Mouse (Mus musculus) bone marrow, adult 2 months (tissue): Measurements from ENCODE around the gene Aif1. TPM values are rescaled to one million over a fixed set of nuclear protein-coding genes. Genes with fewer than 3 reads are reported as not detected.

Experiments used
- H3K27ac ChIP-seq: fragments of 200-500 bp; 2 replicates; pipeline ENCODE4 v1.5.1; 2012; ENCODE audit warnings: low read depth, mild to moderate bottlenecking, control low read depth, inconsistent platforms, low read length; ENCODE audit not compliant: control insufficient read depth, poor library complexity, insufficient read depth
- H3K4me1 ChIP-seq: fragments of 200-500 bp; 2 replicates; pipeline ENCODE4 v1.6.1; 2011; ENCODE audit warnings: low read length; ENCODE audit not compliant: control insufficient read depth, insufficient read depth
- H3K4me3 ChIP-seq: fragments of 200-500 bp; replicated peaks from 2 replicates; pipeline ENCODE3; 2011; ENCODE audit warnings: mild to moderate bottlenecking, low read depth, low read length, control low read depth; ENCODE audit not compliant: control insufficient read depth
- CTCF ChIP-seq: fragments of 200-500 bp; IDR thresholded peaks from 2 replicates; pipeline ENCODE4 v1.5.1; 2011; ENCODE audit warnings: low read length, control low read depth; ENCODE audit not compliant: control insufficient read depth, insufficient read depth
- POLR2A ChIP-seq: fragments of 200-500 bp; IDR thresholded peaks from 2 replicates; pipeline ENCODE4 v1.6.1; 2011; ENCODE audit warnings: low read depth, mild to moderate bottlenecking, control low read depth, low read length, borderline replicate concordance; ENCODE audit not compliant: control insufficient read depth
- WGBS: fragments of 180-500 bp; shearing (Covaris S2); methylation state at CpG from one replicate; pipeline ENCODE4 v1.1.7; 2018; 5-methylcytosine and 5-hydroxymethylcytosine counted together
- polyA plus RNA-seq: library from polyadenylated mRNA; stranded (reverse); fragments of >200 nt; gene quantifications from 2 replicates; pipeline ENCODE4 v1.2.4, GENCODE M21; 2011; ENCODE audit warnings: low replicate concordance; ENCODE audit not compliant: missing spikeins, insufficient read depth, insufficient read length

Aif1 gene
- polyA plus RNA-seq, 1 experiment: 48.9 TPM

DNA sequence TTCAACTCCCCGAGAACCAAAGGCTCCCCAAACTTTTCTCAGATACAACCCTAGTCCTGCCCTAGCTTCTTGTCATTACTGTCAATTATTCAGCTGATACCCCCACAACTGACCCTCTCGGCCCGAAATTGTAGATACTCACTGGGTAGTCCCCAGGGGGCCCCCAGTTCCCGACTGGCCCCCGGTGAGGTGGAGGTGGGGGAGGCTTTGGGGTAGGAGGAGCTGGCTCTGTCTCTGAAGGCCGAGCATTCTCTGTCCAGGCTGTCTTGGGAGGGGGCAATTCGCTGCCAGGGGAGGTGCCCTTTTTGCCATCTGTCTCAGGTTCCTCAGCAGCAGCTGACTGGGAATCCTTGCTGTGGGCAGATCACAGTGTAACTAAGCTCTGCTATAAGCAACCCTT lies 16.2 kb downstream of the Aif1 start:
- TF ChIP-seq CTCF: no peak
- no peak for TF ChIP-seq POLR2A

DNA sequence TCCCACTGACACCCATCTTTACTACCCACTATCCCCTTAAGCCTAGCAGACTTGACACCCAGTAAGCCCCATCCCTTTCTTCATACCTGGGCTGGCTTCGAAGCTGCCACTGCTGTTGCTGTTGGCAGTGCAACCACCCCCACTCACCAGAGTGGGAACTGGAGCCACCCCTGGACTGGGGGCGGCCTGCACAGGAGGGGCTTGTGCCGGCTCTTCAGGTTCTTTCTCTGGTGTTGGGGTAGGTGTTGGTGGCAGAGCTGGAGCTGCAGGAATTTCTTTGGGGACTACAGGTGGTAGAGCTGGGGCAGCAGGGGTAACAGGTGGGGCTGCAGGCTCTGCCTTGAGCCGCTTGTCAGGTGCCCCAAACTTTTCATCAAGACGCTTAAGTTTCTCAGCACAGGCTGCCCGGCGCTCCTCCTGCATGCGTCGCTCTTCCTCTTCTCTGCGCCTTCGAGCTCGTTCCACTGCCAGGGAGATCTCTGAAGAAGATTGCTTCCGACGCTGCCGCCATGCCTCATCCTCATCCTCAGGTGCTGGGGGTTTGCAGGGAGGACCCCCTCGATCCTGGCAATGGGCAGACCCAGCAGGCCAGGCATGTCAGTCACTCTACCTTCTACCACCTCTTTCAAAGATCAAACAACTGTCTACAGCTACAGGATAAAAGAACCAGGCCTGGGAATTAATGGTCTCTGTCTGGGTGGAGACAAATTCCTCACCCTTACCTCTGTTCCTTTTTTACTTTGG lies 16.8 kb downstream of the Aif1 start:
- WGBS: 92% methylated on average over 16 of the region's 16 CpGs
- H3K4me3 ChIP-seq: no peak overlapping the region
- TF ChIP-seq POLR2A: no peak
- no peak for TF ChIP-seq CTCF
- no peak overlapping the region for H3K27ac ChIP-seq
- H3K4me1 ChIP-seq: peaks cover 2% of the 10 kb centered on the region; the same call in 1 of the 2 replicates

More for the DNA sequence above, 16.2 kb downstream of the Aif1 start:
- peaks cover 2% of the 10 kb centered on the region; the same call in 1 of the 2 replicates for H3K4me1 ChIP-seq
- 87% methylated on average over 7 of the region's 7 CpGs for WGBS
- H3K4me3 ChIP-seq: no peak overlapping the region
- H3K27ac ChIP-seq: no peak overlapping the region

DNA sequence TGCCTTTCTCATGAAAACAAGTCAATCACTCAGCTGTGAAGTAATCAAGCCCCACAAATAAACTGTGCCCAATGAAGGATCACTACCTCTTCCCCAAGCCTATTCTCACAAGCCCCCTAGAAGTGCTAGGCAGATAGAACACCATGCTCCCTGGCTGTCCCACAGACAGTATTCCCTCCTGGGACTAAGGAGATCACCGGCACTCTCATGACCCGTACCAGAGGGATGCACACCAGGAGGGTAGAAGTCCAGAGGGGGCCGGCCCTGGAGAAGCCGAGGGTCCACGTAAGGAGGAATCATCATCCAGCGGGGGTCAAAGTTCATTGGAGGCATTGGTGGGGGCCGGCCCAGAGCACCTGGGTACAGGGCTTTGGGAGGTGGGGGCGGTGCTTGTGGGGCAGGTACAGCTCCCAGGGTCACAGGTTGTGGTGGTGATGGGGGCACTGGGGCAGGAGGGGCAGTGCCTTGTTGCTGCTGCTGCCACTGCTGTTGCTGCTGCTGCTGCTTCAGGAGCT lies 18.1 kb downstream of the Aif1 start:
- no peak overlapping the region for H3K27ac ChIP-seq
- 95% methylated on average over 8 of the region's 8 CpGs for WGBS
- H3K4me3 ChIP-seq: no peak overlapping the region
- TF ChIP-seq POLR2A (no peak), CTCF (no peak)
- H3K4me1 ChIP-seq: peaks cover under 1% of the 10 kb centered on the region; the same call in 1 of the 2 replicates

DNA sequence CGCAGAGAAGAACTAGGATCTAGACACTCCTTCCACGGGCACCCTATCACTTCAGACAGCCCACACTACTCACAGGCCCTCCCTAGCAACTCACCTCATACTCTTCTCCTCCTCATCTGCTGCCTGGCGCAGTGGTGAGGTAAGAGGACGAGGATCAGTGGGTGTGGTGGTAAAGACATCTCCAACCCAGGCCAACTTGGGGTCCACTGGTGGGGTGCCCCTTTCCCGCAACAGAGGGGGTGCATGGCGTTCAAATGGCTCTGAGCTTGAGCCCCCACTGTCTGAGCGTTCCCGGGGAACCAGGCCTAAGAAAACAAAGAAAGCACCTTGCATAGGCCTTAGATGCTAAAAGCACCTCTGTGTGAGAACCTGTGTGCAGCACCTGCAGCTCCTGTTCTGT lies 18.6 kb downstream of the Aif1 start:
- WGBS: 87% methylated on average over 8 of the region's 8 CpGs
- no peaks in the 10 kb centered on the region for H3K4me1 ChIP-seq
- H3K4me3 ChIP-seq: no peak overlapping the region
- H3K27ac ChIP-seq: no peak overlapping the region
- TF ChIP-seq POLR2A: no peak
- no peak for TF ChIP-seq CTCF

DNA sequence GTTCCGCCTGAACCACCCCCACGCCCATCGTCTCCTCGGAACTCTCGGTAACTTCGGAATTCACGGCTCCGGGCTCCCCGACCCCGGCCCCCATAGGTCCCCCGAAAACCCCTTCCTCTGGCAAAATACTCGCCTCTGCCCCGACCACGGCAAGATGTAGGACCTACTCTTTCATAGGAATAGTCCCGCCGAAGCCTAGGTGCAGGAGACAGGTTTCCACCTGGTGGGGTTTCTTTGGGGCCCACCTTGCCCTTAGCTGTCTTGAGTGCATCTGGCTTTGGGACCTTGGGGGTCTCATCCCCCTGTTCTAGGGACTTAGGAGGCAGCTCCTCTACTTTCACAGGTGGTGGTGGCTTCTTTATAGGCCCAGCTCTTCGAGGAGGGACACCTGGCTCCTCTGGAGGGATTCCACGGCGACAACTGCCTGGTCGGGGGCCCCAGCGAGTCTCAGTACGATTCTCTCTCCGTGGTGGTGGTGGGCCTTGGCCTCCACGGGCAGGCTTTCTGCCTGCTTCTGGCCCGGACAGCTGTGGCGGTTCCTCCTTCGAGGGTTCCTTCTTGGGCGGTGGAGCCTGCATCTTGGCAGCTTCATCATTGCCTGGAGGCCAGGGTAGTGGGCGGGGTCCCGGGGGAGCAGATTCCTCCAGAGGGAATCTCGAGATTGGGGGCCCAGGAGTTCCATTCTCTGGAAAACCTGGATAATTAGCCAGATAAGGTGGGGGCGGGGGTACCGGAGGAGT lies 19.2 kb downstream of the Aif1 start:
- no peak for TF ChIP-seq CTCF
- TF ChIP-seq POLR2A: no peak
- H3K4me3 ChIP-seq: no peak overlapping the region
- H3K27ac ChIP-seq: no peak overlapping the region; the same call in 1 of the 2 replicates
- 91% methylated on average over 33 of the region's 33 CpGs for WGBS
- H3K4me1 ChIP-seq: no peaks in the 10 kb centered on the region

DNA sequence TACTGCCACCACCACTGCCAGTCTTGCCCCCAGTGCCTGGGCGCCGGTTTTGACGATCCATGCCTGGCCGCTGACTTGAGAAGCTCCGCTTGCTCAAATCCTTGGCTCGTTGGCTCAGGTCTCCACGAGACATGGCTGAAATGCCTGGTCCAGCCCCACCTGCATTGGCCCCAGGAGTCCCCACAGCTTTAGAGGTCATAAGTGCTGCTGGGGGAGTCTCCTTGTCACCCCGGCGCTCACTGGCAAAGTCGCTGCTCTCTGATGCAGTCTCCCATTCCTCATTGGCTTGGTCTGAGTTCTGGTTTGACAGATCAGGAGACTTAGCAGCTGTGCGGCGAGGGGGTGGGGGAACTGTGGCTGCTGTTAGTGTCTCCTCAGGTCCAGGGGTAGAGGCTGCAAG lies 20.4 kb downstream of the Aif1 start:
- Histone ChIP-seq H3K27ac (no peak overlapping the region), H3K4me3 (no peak overlapping the region), H3K4me1 (no peaks in the 10 kb centered on the region)
- TF ChIP-seq POLR2A: no peak
- no peak for TF ChIP-seq CTCF
- 92% methylated on average over 12 of the region's 12 CpGs for WGBS

DNA sequence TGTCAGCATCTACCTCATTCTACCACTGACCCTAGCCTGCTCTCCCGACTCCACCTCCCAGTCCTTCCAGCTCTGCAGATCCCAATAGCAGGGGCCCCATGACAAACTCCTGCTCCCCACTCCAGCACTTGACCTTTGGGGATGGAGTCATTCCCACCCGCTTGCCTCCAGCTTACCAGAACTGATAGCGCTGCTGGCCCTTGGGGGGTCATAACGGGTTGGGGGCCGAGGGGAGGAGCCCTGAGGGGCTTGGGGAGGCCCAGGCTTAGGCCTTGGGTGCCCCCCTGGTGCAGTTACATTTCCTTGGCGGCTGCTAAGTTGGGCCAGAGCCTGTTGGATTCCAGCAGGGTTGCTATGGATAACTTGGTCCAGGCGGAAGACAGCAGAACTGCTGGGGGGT lies 21.3 kb downstream of the Aif1 start:
- WGBS: 84% methylated on average over 7 of the region's 7 CpGs
- TF ChIP-seq POLR2A (no peak), CTCF (no peak)
- H3K27ac ChIP-seq: no peak overlapping the region
- no peak overlapping the region for H3K4me3 ChIP-seq
- H3K4me1 ChIP-seq: no peaks in the 10 kb centered on the region

DNA sequence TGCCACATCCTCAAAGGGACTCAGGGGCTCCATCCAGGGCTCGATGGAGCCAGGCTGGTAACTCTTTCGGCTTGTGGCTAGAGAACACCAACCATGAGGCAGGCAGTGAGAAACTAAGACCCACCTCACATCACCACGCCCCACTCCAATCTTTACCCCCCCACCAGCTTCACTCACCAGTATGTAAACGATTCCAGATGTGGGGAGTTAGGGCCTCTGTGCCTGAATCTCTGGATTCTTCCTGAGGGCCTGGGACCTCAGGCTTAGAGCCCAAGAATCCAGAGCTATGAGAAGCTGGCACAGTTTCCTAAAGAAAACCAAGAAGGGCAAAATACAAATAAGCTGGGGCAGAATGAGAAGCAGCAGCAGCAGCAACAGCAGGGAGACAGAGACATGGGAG lies 21.9 kb downstream of the Aif1 start:
- Histone ChIP-seq H3K4me1 (no peaks in the 10 kb centered on the region), H3K27ac (no peak overlapping the region), H3K4me3 (no peak overlapping the region)
- TF ChIP-seq CTCF (no peak), POLR2A (no peak)
- WGBS: 86% methylated on average over 4 of the region's 4 CpGs
